Mouse (Mus musculus) heart, postnatal 25 days (tissue): ENCODE results near the gene Pigm. TPM values are rescaled to one million over a fixed set of nuclear protein-coding genes. Genes with fewer than 3 reads are reported as not detected.

Source experiments
- DNase-seq: peaks from one replicate; pipeline ENCODE4 v3.0.0; 2022; ENCODE audit warnings: low spot score
- intact Hi-C: fragments of 180-260 bp; cut with DNase I; formaldehyde crosslinking; loops from one replicate; pipeline ENCODE4 v1.15.1; 2025
- total RNA-seq, 2 experiments: library from RNA; stranded (reverse); gene quantifications; 2 replicates each; pipeline ENCODE4 v1.2.3; 2021

The Pigm gene
- total RNA-seq, 2 experiments from 2014 or later, result 4.4 to 4.5 TPM

DNA sequence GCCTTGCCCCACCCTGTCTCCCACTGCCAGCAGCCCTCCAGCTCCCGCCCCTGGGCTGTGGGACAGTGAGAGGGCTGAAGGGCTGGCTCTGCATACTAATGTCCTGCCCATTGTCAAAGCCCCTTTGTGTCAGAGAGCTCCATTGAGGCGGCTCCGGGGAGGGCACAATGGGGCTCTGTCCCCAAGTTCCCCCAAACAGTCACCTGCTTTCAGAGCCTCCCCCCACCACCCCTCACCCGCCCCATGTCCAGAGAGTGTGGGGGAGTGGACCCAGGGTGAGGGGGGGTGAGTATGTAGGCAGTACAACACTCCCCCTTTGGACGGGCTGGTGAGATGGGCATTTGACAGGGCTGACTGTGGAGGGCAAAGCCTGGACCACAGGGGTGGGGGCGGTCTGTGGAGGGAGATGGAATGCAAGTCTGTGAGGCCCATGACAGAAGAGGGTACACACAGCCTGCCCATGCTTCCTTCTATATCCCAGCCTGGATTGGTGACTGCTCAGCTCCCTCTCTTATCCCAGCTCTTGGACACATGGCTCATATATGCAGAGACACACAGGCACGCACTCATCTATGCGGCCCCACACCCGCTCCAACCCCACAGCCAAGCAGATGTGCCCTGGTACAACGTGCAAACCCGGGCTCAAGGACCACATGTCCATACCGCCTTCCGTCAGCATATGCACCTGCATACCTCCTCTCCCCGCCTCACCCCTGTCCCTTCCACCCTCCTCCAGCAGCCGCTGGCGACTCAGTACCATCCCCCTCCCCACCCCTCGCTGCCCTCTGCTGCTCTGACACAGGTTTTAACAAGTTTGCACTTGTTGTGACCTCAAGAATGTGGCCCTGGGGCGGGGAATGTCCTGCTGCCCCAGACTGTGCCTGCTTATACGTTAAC lies 26.2 kb upstream of the Pigm start:
- intact Hi-C loops, result no loop called here
- DNase-seq, result no peak

- DNase-seq, result no peak
- intact Hi-C loops, result no loop called here
These were observed 24.3 kb upstream of the Pigm start for GRCm38 (mm10) chr1:172352001-172352400.

- intact Hi-C loops, result no loop called here
- DNase-seq, result no peak
These were observed 23.9 kb upstream of the Pigm start for GRCm38 (mm10) chr1:172352453-172352852.

DNA sequence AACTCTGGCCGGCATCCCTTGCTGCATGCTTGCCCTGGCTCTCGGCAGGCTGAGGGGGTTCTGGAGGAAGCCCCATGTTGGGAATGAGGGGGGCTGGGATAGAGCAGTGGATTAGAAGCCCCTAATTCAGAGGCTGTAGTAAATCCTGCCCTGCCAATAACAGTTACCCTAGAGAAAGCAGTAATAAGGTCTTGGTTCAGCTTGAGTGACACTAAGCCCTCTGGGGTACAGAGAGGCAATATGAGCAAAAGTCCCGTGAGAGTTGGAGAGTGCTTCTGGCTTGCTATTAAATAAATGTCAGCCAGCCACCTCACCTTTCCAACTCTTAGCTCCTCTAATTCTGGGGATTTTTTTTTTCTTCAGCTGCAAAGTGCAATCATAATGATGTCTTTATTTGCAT lies 21.0 kb upstream of the Pigm start:
- intact Hi-C loops, result no loop called here

GRCm38 (mm10) chr1:172357550-172357949 lies 18.8 kb upstream of the Pigm start:
- intact Hi-C loops, result loop anchor here (2.0 kb wide), 1 partner anchor 311 kb away; no protein-coding TSS in a partner anchor
- no peak for DNase-seq

More for the DNA sequence above, 21.0 kb upstream of the Pigm start:
- DNase-seq, result no peak

DNA sequence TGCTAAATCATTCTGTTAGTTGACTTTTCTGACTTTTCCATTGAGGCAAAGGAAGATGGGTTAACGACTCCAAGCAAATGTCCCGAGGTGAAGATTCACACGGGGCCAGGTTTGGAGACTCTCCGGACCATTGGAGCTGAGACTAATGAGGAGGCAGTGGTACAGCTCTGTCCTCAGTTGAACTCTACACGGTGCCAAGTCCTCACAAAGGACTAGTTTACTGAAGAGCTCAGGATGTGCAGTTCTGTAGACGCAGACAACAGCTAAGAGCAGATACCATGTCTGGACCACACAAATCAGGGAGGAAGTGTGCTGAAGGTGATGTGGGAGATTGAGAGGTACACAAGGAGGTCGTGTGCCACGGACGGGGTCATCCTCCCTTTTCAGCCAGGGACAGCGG lies 18.0 kb upstream of the Pigm start:
- DNase-seq, result no peak
- intact Hi-C loops, result no loop called here

DNA sequence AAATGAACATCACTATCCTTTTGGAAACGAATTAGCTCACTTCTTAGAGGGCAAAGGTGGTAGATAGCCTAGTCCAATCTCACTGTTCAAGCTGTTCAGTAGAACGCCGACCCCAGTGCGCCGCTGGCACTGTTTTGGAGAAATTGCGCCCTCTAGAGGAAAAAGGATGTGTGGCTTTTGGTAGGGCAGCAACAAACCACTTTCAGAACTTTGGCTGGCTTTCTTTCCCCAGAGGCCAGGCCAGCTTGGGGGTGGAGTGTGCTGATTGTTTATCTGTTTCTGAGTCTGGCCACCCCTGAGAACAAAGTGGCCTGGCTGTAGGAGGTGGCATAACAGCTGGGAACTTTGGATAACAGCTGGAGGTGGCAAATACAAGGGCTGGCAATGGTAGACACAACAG lies 11.7 kb upstream of the Pigm start:
- intact Hi-C loops, result no loop called here
- no peak for DNase-seq

DNA sequence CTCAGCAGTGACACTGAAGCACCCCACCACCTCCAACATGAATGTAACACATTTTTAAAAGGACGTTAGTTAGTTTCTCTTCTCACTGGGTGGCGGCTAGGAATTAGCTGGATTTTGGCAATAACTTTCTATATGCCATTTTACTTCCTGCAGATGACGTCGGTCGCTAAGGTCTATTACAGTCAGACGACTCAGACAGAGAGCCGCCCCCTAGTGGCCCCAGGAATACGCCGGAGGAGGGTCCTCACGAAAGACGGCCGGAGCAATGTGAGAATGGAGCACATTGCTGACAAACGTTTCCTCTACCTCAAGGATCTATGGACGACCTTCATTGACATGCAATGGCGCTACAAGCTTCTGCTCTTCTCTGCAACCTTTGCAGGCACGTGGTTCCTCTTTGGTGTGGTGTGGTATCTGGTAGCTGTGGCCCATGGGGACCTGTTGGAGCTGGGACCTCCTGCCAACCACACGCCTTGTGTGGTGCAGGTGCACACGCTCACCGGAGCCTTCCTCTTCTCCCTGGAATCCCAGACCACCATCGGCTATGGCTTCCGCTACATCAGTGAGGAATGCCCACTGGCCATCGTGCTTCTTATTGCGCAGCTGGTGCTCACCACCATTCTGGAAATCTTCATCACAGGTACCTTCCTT lies 7.5 kb upstream of the Pigm start:
- no peak for DNase-seq
- intact Hi-C loops, result no loop called here

- intact Hi-C loops, result loop anchor here (1.0 kb wide), 1 partner anchor 295 kb away; the partner anchor contains the start of genes Copa and Ncstn
- no peak for DNase-seq
These were observed 562 bp downstream of the Pigm start for GRCm38 (mm10) chr1:172376758-172377458.

DNA sequence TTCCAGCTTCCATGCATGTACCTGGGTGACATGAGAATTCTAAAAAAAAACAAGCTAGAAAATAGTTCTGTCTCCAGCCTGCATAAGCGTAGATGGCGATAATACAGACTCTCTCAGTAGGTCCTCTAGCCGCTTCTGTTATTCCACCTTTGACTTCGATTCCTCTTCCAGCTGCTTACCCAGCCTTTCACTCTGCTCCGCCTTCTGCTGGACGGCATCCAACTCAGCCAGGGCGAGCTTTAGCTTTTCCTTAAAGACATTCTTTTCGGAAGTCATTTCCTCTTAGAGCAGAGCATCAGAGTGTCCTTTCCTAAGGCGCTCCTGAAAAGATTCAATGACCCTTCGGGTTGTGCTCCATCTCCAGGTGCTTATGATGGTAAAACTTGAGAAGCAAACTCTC lies 3.7 kb downstream of the Pigm start:
- intact Hi-C loops, result no loop called here
- DNase-seq, result no peak

- DNase-seq, result no peak
- intact Hi-C loops, result no loop called here
These were observed 5.7 kb downstream of the Pigm start for GRCm38 (mm10) chr1:172382090-172382489.

DNA sequence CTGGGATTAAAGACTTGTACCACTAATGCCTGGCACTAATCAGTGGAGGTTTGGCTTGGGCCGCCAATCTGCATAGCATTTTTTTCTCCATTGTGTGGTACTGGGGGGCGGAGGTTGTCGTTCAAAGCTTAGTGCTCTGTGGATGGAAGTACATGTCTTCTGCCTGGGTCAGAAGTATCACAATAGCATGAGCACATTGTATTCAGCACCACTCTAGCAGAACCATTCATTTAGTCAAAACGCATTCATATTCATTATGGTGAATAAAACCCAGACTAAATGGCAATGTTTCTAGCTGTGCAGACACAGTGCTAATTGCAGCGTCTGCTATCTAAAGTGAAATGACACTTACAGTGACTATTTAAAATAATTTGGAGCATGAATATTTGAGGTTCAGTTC lies 10.9 kb downstream of the Pigm start:
- no peak for DNase-seq
- intact Hi-C loops, result no loop called here

DNA sequence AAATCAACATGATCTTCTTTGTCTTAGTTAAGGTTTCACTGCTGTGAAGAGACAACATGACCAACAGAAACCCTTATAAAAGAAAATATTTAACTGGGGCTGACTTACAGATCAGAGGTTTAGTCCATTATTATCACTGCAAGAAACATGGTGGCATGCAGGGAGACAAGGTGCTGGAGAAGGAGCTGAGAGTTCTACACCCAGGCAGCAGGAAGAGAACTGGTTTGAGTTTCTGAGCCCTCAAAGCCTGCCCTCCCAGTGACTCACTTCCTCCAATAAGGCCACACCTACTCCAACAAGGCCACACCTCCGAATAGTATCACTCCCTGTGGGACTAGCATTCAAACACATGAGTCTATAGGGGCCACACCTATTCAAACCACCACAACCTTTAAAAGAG lies 14.4 kb downstream of the Pigm start:
- intact Hi-C loops, result no loop called here
- DNase-seq, result no peak

- DNase-seq, result no peak
These were observed 15.6 kb downstream of the Pigm start for GRCm38 (mm10) chr1:172391807-172392581.

DNA sequence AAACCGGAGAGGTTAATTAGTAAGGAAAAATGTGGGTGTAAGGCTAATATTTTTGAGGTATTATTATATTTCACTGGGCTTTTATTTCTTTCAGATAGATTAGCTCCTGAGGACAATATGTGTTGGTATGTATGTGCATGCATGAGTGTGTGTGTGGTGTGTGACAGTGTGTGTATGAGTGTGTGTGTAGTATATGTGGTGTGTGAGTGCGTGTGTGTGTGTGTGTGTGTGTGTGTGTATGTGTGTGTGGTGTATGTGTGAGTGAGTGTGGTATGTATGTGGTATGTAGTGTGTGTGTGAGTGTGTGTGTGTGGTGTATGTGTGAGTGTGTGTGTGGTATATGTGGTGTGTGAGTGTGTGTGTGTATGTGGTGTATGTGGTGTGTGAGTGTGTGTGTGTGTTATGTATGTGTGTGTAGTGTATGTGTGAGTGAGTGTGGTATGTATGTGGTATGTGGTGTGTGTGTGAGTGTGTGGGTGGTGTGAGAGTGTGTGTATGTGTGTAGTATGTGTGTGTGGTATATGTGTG lies 16.4 kb downstream of the Pigm start:
- intact Hi-C loops, result no loop called here
- no peak for DNase-seq

More at GRCm38 (mm10) chr1:172391807-172392581, 15.6 kb downstream of the Pigm start:
- intact Hi-C loops, result no loop called here

DNA sequence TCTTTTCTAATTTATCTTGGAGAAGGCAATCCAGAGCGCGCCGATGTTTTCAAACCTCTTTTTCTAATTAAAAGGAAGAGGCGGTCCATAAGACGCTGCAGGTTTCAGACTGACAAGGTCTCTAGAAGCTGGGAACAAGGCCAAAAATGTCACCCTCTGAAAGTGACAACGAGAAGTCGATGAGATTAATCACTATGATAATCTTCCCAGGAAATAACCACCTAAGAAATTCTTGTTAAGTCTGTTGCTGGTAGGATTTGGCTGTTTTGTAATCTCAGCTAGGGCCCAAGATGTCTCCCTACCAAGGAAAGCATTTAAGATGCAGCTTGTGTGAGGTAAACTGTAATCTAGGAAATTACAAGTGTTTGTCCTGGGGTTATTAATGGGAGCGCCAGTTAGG lies 17.4 kb downstream of the Pigm start:
- DNase-seq, result no peak
- intact Hi-C loops, result no loop called here

DNA sequence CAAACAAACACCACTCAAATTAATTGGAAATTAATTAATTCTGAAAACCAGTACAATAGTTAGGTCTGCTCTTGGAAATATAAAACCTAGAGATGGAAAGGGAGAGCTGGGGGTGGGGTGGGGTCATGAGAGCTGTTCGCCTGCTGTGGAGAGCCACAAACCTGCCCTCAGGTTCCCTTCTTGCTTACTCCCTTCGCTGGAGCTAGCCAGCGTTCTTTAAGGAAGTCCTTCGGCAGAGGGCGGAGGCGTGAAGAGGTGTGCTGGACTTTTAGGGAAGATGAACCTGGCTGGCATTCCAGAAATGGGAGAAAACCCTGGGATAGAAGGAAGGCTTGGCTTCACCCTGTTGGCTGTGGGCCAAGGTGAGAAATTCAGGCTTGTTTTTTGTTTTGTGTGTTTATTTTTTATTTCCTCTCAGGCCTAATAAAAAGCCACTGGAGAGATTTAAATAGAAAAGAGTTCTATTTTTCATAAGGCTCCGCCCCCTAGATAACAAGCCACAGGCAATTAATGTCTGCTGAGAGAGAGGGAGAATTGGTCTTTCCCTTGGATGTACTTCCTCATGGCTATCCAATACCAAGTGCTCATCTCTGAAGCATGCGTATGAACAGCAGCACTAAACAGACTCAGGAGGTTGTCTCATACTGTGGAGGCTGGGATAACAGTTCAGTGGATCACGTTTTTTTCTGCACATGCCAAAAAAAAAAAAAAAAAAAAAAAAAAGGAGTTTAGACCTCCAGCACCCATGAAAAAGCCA lies 20.8 kb downstream of the Pigm start:
- intact Hi-C loops, result no loop called here
- no peak for DNase-seq

- no peak for DNase-seq
- intact Hi-C loops, result no loop called here
These were observed 29.8 kb downstream of the Pigm start for GRCm38 (mm10) chr1:172406077-172406706.
